Mouse (Mus musculus): ENCODE results near the gene Ccn2. TPM values are rescaled to one million over a fixed set of nuclear protein-coding genes. Genes with fewer than 3 reads are reported as not detected.

The Ccn2 gene
- 10 to 100 TPM in 3 of 4 experiments, 1 to 10 TPM in 1; 9.8 to 18.3 (median 10.7) TPM for total RNA-seq (2022)

DNA sequence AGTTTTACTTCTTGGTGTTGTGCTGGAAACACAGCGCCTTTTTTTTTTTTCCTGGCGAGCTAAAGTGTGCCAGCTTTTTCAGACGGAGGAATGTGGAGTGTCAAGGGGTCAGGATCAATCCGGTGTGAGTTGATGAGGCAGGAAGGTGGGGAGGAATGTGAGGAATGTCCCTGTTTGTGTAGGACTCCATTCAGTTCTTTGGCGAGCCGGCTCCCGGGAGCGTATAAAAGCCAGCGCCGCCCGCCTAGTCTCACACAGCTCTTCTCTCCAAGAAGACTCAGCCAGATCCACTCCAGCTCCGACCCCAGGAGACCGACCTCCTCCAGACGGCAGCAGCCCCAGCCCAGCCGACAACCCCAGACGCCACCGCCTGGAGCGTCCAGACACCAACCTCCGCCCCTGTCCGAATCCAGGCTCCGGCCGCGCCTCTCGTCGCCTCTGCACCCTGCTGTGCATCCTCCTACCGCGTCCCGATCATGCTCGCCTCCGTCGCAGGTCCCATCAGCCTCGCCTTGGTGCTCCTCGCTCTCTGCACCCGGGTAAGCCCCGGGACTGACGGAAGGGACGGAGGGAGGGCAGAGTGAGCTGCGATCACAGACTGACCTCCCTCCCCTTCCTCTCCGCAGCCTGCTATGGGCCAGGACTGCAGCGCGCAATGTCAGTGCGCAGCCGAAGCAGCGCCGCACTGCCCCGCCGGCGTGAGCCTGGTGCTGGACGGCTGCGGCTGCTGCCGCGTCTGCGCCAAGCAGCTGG, at the start of gene Ccn2:
Ccn2 (plus strand) TSS at position 193 of the 753 bp plus-strand sequence.
- peak in 1 of 2 experiments; percentile 10 for DNase-seq (ENCODE audit: low spot score in 2 of 2)

DNA sequence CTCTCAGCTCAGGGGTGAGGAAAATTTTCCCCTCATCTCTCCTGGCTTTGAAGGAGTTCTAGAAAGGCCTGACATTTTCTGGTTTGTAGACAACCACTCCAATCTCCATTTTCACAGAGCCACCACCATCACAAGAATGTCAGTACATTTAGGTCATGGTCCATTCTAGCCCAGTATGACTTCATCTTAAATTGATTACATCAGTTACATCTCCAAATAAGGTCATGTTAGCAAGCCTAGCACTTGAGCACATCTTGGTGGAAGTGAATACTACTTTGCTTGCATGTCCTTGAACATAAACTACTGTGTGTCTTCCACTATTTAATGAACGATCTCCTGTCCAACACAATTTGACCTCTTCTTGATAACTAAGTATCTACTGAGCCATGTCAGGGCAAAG, 42.4 kb upstream of the Ccn2 start:
- DNase-seq (ENCODE audit: low spot score in 2 of 2) = no peak

DNA sequence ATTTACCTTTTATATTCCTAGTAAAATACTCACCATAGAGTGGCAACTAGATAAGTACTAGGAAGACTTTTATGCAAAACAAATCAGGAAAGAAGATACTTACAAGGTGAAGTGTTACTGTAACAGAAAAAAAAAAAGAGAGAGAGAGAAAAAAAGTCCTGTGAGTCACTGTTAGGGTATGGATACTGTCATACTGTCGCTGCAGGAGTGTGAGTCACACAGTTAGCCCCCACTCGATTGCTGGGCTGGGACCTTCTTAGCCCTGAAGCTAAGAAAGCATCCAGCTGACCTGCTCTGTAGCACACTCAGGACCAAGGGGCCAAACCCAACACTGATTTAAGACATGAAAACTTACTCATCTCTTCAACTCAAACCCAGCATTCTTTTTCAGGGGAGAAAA, 41.2 kb upstream of the Ccn2 start:
- DNase-seq (ENCODE audit: low spot score in 2 of 2) = no peak

DNA sequence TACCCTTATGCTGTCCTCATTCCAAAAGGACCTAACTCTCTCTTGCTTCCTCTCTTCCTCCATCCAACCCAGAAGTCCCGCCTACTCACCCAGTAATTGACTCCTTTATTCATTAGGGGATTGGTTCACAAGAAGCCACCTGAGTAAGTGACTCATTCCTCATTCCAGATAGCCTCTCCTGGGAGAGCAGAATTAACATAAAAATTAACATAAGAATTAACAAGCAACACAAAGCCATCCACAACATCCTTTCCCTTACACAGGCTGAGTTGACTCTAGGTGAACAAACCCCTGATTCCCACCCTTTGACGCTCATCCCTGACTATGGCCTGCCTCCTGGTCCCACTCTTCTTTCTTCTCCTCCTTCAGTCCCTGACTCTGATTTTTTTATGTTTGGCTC, 36.9 kb upstream of the Ccn2 start:
- DNase-seq (ENCODE audit: low spot score in 2 of 2) = no peak

DNA sequence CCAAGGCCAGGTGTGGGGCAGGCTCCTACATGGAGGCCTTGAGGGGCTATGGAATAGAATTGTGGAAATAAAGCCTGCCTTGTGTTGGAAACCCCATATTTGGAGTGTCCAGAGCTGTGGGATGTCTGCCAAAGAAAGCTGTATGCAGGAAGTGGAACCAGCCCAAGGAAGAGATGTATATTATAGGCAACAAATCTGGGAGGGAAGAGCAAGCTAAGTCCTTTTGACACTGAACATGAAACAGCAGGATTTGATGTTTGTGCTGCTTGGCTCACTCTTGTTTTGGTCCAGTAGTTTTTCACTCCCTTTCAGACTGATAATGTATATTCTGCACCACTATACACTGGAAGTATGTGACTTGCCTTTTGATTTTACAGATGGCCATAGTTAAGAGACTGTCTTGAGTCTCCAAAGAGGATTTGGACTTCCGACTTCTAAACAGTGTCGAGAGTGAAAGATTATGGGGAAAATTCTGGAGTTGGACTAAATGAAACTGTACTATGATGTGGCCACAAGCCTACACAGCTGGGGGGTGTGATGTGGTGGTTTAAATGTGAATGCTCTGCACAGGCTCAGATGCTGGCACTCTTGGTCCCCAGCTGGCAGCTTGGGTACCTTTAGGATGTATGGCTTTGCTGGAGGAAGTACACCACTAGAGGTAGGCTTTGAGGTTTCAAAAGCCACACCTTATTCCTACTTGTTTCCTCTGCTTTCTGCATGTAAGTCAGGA, 25.4 kb upstream of the Ccn2 start:
- no peak for DNase-seq (ENCODE audit: low spot score in 2 of 2)

DNA sequence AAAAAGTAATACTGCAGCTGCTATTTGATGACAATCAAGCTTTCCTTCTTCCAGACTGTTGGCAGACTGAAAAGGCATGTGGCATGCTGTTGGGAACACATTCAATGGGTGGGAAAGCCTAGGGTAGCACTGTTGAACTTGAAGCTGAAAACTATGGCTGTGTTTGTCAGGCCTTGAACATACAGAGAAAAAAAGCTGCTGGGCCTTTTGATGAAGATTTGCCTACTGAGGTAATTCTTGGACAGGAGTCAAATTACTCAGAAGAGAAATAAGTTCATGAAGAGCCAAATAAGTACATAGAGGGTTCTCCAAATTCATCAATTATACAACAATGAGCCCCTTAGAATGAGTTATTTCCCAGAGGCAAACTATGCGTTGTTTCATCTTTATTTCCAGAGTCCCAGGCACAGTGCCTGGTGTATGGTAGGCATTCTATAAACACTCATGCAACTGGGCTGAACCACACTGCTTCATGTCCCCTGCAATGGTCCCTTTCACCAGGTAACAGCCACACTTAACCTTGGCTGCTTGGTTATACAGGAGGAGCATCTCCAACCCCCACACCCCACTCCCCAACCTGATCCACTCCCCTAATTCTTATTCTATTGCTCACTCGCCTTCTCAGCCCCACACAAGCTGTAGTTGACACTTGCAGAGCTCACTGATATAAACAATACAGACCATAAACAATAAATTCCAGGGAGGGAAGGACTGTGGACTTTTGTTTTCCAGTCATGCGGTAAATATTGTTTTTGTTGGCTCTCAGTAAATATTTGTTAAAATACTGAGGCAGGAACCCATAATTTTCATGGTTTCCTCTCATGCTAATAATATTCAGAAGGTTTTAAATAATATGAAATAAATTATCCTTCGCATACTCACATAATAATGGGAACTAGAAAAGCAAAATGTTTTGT, 22.9 kb upstream of the Ccn2 start:
- no peak for DNase-seq (ENCODE audit: low spot score in 2 of 2)

DNA sequence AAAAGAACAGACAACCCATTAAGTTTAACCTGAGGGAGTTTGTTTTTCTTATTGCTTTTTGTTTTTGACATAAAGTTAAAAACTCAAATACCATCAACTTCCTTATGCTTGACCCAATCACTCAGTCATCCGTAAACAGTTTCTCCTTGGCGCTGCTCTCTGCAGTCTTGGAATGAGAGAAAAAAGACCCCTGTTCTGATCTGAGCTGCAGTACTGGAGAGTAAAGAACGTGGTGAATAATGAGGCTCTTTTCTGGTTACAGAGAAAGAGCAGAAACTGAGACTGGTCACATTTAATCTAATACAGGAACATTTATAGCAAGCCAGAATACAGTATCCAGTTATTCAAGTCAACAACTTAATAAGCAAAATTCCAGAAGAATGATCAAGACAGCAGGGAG, 21.8 kb upstream of the Ccn2 start:
- DNase-seq (ENCODE audit: low spot score in 2 of 2) = no peak

DNA sequence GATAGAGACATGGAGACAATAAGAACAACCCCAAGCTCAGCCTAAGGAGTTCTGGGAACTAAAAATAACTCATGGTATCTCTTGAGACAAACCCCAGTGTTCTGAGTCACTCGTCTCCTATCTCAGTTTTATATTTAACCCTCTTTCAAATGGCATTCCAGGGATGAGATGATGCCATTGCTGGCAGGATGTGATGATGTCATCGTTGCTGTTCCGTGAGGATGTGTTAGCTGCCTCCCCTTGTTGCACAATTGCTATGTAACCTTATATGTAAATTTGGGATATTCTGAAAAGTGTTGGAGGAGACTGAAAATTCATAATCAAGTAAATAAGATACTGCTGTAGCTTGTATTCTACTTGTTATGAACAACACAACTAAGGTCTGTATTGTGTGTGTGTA, 14.2 kb upstream of the Ccn2 start:
- DNase-seq (ENCODE audit: low spot score in 2 of 2) = no peak

DNA sequence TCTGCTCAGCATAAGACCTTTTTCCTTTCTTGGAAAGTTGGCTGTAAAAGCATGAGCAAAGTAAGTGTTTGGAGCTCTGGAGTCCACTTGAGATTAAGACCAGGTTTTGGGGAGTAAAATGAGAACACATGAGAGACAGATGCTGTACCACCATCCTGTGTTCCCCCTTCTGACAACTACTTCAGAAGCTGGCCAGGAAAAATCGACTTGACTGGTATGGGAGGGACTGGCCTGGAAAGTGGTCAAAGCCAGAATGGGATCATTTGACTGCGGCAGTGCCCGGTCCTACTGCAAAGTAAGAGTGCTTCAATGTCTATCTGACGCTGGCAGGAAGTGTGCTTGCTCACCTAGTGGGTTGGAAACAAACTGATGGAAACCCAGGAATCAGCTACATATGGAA, 6.4 kb upstream of the Ccn2 start:
- DNase-seq (ENCODE audit: low spot score in 2 of 2) = no peak

DNA sequence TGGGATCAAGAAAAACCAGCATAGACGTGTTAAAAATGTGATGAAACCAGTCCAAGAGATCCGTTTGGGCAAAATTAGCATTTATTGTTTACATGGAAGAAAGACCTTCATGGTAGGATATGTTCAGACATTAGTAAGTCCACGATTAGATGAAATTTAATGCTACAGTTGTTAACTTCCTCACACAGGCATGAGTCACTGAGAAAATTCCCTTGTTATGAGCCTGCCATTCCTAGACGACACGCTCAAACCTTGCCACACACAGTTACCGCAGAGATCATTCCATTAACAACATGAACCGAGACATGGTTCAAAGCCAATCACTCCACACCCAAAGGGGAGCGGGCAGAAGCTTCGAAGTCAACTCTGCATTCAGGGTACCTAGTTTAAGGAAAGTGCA, 6.0 kb upstream of the Ccn2 start:
- no peak for DNase-seq (ENCODE audit: low spot score in 2 of 2)

DNA sequence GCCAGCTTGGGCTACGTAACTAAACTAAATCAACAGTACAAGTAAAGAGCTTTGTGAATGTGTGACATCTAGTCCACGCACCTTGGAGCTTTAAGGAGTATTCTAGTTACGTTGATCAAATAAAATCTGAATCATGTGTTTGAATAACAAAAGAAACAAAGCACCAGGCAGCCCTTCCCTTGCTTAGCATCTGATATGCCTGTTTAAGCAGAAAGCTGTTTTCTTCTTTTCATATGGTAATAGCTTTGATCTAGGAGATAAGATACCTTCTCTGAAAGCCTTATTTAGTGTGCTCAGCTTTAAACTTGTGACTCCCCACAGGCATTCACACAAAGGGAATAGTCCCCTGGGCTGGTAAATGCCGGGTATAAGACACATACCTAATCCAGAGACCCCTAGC, 4.7 kb upstream of the Ccn2 start:
- DNase-seq (ENCODE audit: low spot score in 2 of 2) = no peak

DNA sequence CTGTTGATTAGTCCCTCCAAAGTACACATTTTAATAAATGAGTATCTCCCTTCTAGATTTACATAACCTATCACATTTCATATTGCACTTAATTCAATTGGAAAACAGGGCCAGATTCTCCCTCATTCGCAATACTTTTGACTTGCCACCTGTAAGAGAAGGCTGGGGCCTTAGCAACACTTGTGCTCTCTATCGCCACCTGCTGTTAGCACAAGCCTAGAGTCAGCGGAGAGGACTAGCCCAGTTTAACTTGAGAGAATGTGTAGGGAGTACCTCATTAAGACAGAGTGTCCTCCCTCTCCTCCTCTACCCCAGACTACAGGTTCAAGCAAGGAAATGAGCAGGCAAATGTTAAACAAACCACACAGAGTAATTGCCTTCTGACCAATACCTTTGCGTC, 4.1 kb upstream of the Ccn2 start:
- DNase-seq (ENCODE audit: low spot score in 2 of 2) = peak; percentile 38 to 78

DNA sequence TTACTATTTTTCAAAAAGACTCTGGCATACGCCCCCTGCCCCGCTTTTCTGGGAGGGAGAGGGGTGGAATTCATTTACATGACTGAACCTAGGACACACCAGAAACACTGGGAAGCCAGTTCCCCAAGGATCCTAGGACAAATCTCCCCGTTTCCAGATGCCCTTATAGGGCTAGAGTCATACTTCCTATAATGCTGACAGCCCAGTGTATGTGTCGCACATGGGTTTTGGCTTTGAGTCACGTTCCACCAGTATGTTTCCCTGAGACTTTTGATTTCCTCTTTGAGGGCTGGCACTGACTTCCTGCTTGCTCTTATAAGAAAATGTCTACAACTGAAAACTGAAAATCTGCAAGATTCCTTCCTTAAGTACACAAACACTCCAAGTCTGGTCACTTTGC, 3.5 kb upstream of the Ccn2 start:
- no peak for DNase-seq (ENCODE audit: low spot score in 2 of 2)

DNA sequence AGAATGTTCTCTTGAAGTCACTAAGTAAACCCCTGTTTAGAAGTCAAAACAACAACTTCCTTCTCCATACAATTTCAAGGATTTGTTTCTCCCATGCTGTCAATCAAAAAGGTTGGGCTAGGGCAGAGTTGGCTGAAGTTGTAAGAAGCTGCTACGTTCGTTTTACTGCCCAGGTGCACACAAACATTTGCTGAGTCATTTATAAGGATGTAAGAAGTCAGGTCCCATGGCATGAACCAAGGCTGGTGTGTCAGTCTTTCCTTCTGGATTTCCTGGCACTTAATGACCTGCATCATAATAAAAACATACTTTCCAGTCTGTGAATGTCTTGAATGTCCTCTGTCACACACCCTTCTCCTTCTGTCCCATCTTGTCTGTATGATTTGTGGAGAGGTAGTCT, 2.9 kb upstream of the Ccn2 start:
- DNase-seq (ENCODE audit: low spot score in 2 of 2) = no peak

DNA sequence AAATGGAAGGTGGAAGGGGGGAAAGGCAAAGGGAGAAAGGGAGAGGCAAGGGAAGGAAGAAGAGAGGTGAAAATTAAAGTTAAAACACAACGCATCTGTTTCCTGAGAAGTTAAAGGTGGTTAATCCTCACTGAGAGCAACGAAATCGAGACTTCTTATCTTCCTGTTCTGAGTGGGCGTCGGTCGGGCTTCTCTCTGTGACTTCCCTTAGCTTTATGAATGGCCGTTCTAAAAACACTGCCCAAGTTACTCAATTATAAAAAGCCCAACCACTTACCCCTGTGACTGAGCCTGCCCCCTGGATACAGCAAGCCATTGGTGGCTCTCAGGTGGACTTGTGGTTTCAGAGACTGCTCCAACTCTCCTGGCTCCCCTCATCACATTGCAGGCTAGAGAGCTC, 2.3 kb upstream of the Ccn2 start:
- DNase-seq (ENCODE audit: low spot score in 2 of 2) = no peak

DNA sequence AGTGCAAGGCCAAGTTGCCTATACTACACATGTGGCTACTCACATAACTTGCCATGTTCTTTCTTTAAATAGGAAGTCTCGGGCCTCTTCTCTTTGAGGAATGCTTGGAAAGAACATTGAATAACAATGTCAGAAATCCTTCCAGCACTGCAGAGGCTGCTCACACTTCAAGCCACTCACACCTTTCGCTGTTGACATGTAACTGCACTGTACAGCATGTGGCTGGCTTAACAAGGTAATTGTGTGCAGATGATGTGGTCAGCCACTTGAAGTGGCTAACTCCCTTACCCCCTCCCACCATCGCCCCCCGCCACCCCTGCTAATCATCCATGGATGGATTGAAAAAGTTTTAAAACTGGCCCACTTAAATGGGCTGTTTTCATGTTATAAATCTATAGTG, 1.7 kb upstream of the Ccn2 start:
- no peak for DNase-seq (ENCODE audit: low spot score in 2 of 2)

DNA sequence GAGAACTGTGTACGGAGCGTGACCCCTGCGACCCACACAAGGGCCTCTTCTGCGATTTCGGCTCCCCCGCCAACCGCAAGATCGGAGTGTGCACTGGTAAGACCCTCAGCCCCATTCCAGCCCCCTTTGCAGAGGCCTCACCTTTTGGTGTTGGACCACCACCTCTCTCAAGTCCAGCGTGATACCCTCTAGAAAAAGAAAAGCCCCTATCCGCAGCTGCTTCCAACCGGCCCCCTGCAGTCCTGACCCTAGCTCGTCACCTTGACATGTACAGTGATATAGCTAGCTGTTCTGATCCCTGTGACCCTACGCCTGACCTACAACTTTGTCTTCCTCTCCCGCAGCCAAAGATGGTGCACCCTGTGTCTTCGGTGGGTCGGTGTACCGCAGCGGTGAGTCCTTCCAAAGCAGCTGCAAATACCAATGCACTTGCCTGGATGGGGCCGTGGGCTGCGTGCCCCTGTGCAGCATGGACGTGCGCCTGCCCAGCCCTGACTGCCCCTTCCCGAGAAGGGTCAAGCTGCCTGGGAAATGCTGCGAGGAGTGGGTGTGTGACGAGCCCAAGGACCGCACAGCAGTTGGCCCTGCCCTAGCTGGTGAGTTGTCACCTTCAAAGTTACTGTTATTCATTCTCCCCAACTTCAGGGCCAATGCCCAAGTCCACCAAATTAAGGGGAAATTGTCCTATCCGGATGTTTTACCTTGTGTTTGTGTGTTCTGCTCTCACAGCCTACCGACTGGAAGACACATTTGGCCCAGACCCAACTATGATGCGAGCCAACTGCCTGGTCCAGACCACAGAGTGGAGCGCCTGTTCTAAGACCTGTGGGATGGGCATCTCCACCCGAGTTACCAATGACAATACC, 994 bp downstream of the Ccn2 start:
- DNase-seq (ENCODE audit: low spot score in 2 of 2) = no peak

DNA sequence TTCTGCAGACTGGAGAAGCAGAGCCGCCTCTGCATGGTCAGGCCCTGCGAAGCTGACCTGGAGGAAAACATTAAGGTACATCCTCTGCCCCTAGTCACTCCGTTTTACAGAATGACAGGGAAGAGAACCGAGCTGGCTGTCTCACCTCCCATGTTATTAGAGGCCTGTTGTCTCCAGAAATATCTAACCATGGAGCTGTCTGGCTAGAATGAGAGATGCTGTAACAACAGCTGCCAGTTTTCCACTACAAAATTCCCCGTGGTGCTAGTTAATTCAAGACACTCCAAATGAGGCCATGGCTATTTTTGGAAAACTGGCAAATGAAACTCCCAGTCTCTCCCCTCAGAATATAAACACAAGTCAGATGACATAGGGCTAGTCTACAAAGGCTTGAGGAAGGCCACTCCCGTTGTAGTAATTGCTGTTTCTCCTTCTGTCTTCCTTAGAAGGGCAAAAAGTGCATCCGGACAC, 1.7 kb downstream of the Ccn2 start:
- no peak for DNase-seq (ENCODE audit: low spot score in 2 of 2)

DNA sequence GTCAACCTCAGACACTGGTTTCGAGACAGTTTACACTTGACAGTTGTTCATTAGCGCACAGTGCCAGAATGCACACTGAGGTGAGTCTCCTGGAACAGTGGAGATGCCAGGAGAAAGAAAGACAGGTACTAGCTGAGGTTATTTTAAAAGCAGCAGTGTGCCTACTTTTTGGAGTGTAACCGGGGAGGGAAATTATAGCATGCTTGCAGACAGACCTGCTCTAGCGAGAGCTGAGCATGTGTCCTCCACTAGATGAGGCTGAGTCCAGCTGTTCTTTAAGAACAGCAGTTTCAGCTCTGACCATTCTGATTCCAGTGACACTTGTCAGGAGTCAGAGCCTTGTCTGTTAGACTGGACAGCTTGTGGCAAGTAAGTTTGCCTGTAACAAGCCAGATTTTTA, 2.5 kb downstream of the Ccn2 start:
- no peak for DNase-seq (ENCODE audit: low spot score in 2 of 2)

DNA sequence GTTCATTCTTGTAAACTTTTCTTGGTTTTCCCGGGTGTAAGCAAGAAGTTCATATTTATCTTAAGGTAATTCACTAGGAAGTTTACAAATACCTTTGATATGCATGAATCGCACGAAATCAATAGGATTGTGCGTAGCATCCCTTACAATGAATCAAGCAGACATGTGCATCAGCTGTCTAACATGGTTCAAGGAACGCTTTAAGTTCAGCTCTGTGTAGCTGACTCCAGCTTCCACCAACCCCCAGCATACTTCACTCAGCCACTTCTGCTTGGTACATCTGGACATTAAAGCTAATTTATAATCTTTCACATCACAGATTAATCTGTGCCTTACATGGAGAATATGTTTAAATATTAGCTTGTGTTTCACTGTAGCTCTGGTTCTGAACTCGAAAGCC, 3.5 kb downstream of the Ccn2 start:
- DNase-seq (ENCODE audit: low spot score in 2 of 2) = no peak

DNA sequence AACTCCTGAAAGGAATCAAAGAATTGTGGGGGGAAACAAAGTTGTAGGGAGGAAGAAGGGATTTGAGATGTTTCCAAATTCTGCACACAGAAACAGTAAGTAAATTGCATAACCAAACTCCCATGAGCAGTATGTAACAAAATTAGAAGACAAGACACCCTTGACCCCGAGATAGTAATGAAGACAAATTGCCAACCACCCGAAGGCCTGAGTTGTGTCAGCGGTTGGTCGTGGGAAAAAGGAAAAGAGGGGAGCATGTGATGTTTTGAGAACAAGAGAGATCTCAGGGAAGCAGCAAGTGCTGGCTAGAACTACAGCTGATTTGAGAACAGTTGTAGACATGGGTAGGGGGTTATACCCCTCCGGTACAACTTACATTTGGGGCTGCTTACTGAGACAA, 4.6 kb downstream of the Ccn2 start:
- DNase-seq (ENCODE audit: low spot score in 2 of 2) = no peak
